Mouse (Mus musculus): ENCODE data around the gene Iqsec1.

Gene Iqsec1

GRCm38 (mm10) chr6:90988648-90989317 lies at the start of gene Iqsec1:
Gene Iqsec1 (minus strand): TSS chr6:90988685.
- DNase-seq (ENCODE audit: low read depth, low spot score), result peak; percentile 95

- no peak for DNase-seq (ENCODE audit: low read depth, low spot score)
These were observed 39.8 kb upstream of the Iqsec1 start for GRCm38 (mm10) chr6:91028256-91028655.

GRCm38 (mm10) chr6:91020810-91021209 lies 32.3 kb upstream of the Iqsec1 start:
- DNase-seq (ENCODE audit: low read depth, low spot score), result no peak

- DNase-seq (ENCODE audit: low read depth, low spot score), result no peak
These were observed 28.2 kb upstream of the Iqsec1 start for GRCm38 (mm10) chr6:91016600-91017230.

- DNase-seq (ENCODE audit: low read depth, low spot score), result no peak
These were observed 25.9 kb upstream of the Iqsec1 start for GRCm38 (mm10) chr6:91014198-91014958.

- DNase-seq (ENCODE audit: low read depth, low spot score), result no peak
These were observed 24.0 kb upstream of the Iqsec1 start for GRCm38 (mm10) chr6:91012458-91012857.

GRCm38 (mm10) chr6:91011568-91011967 lies 23.1 kb upstream of the Iqsec1 start:
- no peak for DNase-seq (ENCODE audit: low read depth, low spot score)

GRCm38 (mm10) chr6:91008284-91008830 lies 19.9 kb upstream of the Iqsec1 start:
- no peak for DNase-seq (ENCODE audit: low read depth, low spot score)

GRCm38 (mm10) chr6:91007207-91007606 lies 18.7 kb upstream of the Iqsec1 start:
- no peak for DNase-seq (ENCODE audit: low read depth, low spot score)

GRCm38 (mm10) chr6:91004157-91004556 lies 15.7 kb upstream of the Iqsec1 start:
- DNase-seq (ENCODE audit: low read depth, low spot score), result no peak

GRCm38 (mm10) chr6:91003310-91003995 lies 15.0 kb upstream of the Iqsec1 start:
- no peak for DNase-seq (ENCODE audit: low read depth, low spot score)

GRCm38 (mm10) chr6:91001566-91001965 lies 13.1 kb upstream of the Iqsec1 start:
- DNase-seq (ENCODE audit: low read depth, low spot score), result no peak

GRCm38 (mm10) chr6:91000819-91001525 lies 12.5 kb upstream of the Iqsec1 start:
- no peak for DNase-seq (ENCODE audit: low read depth, low spot score)

GRCm38 (mm10) chr6:90999176-90999575 lies 10.7 kb upstream of the Iqsec1 start:
- DNase-seq (ENCODE audit: low read depth, low spot score), result no peak

GRCm38 (mm10) chr6:90997025-90997424 lies 8.5 kb upstream of the Iqsec1 start:
- DNase-seq (ENCODE audit: low read depth, low spot score), result no peak

GRCm38 (mm10) chr6:90996181-90996580 lies 7.7 kb upstream of the Iqsec1 start:
- DNase-seq (ENCODE audit: low read depth, low spot score), result no peak

- DNase-seq (ENCODE audit: low read depth, low spot score), result no peak
These were observed 223 bp downstream of the Iqsec1 start for GRCm38 (mm10) chr6:90988299-90988625.

GRCm38 (mm10) chr6:90987561-90988298 lies 755 bp downstream of the Iqsec1 start:
- DNase-seq (ENCODE audit: low read depth, low spot score), result peak; percentile 78

- no peak for DNase-seq (ENCODE audit: low read depth, low spot score)
These were observed 4.4 kb downstream of the Iqsec1 start for GRCm38 (mm10) chr6:90984101-90984500.

- no peak for DNase-seq (ENCODE audit: low read depth, low spot score)
These were observed 14.2 kb downstream of the Iqsec1 start for GRCm38 (mm10) chr6:90974279-90974678.
